Comparison of ENCODE assay signal across 8 mouse cellular contexts in genomic region chr15:12322676-12323402, GRCm38 (mm10). TPM values are rescaled to one million over a fixed set of nuclear protein-coding genes. Genes with fewer than 3 reads are reported as not detected.
DNase-seq lines count a peak whose midpoint lies in the region; ATAC-seq and TF ChIP-seq lines count a peak whose summit lies in the region.

No protein-coding gene starts in this region.

- whole genome bisulfite sequencing in heart, embryonic 11.5 days (ENCODE audit: insufficient replicate concordance), result 13% methylated on average over 9 of the region's 9 CpGs
- WGBS in forebrain, postnatal 0 days, result 11% methylated on average over 9 of the region's 9 CpGs
- WGBS in liver, postnatal 0 days (ENCODE audit: insufficient replicate concordance), result 12% methylated on average over 9 of the region's 9 CpGs

- no peak overlapping the region for H3K27ac ChIP-seq in heart, embryonic 11.5 days (ENCODE audit: low read depth, low read length)
- no peak overlapping the region for H3K27ac ChIP-seq in CH12.LX (ENCODE audit: insufficient read depth, low read depth)
- no peak overlapping the region for H3K27ac ChIP-seq in forebrain, postnatal 0 days (ENCODE audit: low read depth, low read length)
- H3K27ac ChIP-seq in liver, postnatal 0 days (ENCODE audit: low read depth), result peak overlapping the region; percentile 93

- dilution Hi-C loops in CH12.LX (cut with MboI; ENCODE audit: extremely low pct_ligation_motif_present, extremely low pct_unique_long_range_greater_than_20kb, low sequenced_read_pairs), result no loop called here

- ATAC-seq in heart, embryonic 11.5 days (replicated peaks; ENCODE audit: insufficient number of reproducible peaks, low FRiP score, low TSS enrichment), result no peak
- ATAC-seq in forebrain, postnatal 0 days, result no peak
- ATAC-seq in liver, postnatal 0 days, result no peak
- no peak for ATAC-seq in granulocyte monocyte progenitor cell, adult 5-6 weeks (replicated peaks; ENCODE audit: poor library complexity, severe bottlenecking)

- TF ChIP-seq RAD21 in CH12.LX (IDR thresholded peaks at IDR 0.05; ENCODE audit: low read depth, low read length), result no peak

- no peaks in the 10 kb centered on the region for H3K9me3 ChIP-seq in heart, embryonic 11.5 days (replicated peaks; ENCODE audit: control insufficient read depth, low read length)
- H3K9me3 ChIP-seq in CH12.LX (replicated peaks; ENCODE audit: low read length), result no peaks in the 10 kb centered on the region
- H3K9me3 ChIP-seq in forebrain, postnatal 0 days (ENCODE audit: low read length), result no peaks in the 10 kb centered on the region
- no peaks in the 10 kb centered on the region for H3K9me3 ChIP-seq in liver, postnatal 0 days (ENCODE audit: low read length)

- TF ChIP-seq CTCF in CH12.LX (conservative IDR thresholded peaks at IDR 0.05 in 1 of 2, IDR thresholded peaks at IDR 0.05 in 1 of 2; ENCODE audit: low read depth in 2 of 2, low read length in 2 of 2), result no peak
- TF ChIP-seq CTCF in forebrain, postnatal 0 days (IDR thresholded peaks at IDR 0.05; ENCODE audit: low read depth), result no peak
- TF ChIP-seq CTCF in liver, postnatal 0 days (IDR thresholded peaks at IDR 0.05; ENCODE audit: low read depth), result no peak

- H3K79me2 ChIP-seq in CH12.LX (replicated peaks; ENCODE audit: control insufficient read depth, extremely low read depth, insufficient read depth, poor library complexity, severe bottlenecking), result peaks cover 57% of the 10 kb centered on the region

- intact Hi-C loops in heart, postnatal 10 days (cut with DNase I), result no loop called here

- no peaks in the 10 kb centered on the region for H3K36me3 ChIP-seq in heart, embryonic 11.5 days (ENCODE audit: control insufficient read depth, insufficient read depth, low read length)
- H3K36me3 ChIP-seq in CH12.LX (replicated peaks in 1 of 2; ENCODE audit: control insufficient read depth in 1 of 2, insufficient read depth in 1 of 2, low read length in 1 of 2), result peaks cover 7 to 29% of the 10 kb centered on the region in 2 experiments
- H3K36me3 ChIP-seq in forebrain, postnatal 0 days (ENCODE audit: insufficient read depth), result no peaks in the 10 kb centered on the region
- H3K36me3 ChIP-seq in liver, postnatal 0 days (replicated peaks; ENCODE audit: insufficient read depth, low read length), result 0 out of 2 replicates have a peak, but pooled peaks cover 3% of the 10 kb centered on the region

- no peak for TF ChIP-seq POLR2A in CH12.LX (IDR thresholded peaks at IDR 0.05; ENCODE audit: low read depth, low read length)

- no peak for TF ChIP-seq EP300 in CH12.LX (IDR thresholded peaks at IDR 0.05; ENCODE audit: low read length)
- TF ChIP-seq EP300 in liver, postnatal 0 days (IDR thresholded peaks at IDR 0.05; ENCODE audit: low read depth), result no peak

- H3K4me1 ChIP-seq in heart, embryonic 11.5 days (ENCODE audit: control insufficient read depth, insufficient read depth, low read length), result peaks cover 6% of the 10 kb centered on the region
- H3K4me1 ChIP-seq in CH12.LX (ENCODE audit: control insufficient read depth in 1 of 2, insufficient read depth in 2 of 2), result peaks cover 6 to 42% of the 10 kb centered on the region in 2 experiments; a peak in 3 of 4 replicates
- peaks cover 20% of the 10 kb centered on the region for H3K4me1 ChIP-seq in forebrain, postnatal 0 days (ENCODE audit: insufficient read depth)
- peaks cover 27% of the 10 kb centered on the region for H3K4me1 ChIP-seq in liver, postnatal 0 days (ENCODE audit: insufficient read depth)

- in situ Hi-C loops in CH12.LX (cut with MboI; ENCODE audit: low pct_ligation_motif_present, low pct_unique_long_range_greater_than_20kb, low sequenced_read_pairs), result no loop called here

- H3K27me3 ChIP-seq in heart, embryonic 11.5 days (ENCODE audit: control insufficient read depth, insufficient read depth, low read length), result 0 out of 2 replicates have a peak, but pooled peaks cover 2% of the 10 kb centered on the region
- H3K27me3 ChIP-seq in CH12.LX (replicated peaks), result peaks cover 19% of the 10 kb centered on the region
- H3K27me3 ChIP-seq in forebrain, postnatal 0 days (ENCODE audit: insufficient read depth, low read length), result no peaks in the 10 kb centered on the region
- 0 out of 2 replicates have a peak, but pooled peaks cover 2% of the 10 kb centered on the region for H3K27me3 ChIP-seq in liver, postnatal 0 days (ENCODE audit: insufficient read depth, low read length)

- DNase-seq in heart, postnatal 10 days, result no peak
- peak; percentile 28 for DNase-seq in CH12.LX (ENCODE audit: extremely low read depth)
- no peak for DNase-seq in forebrain, postnatal 0 days
- no peak for DNase-seq in liver, postnatal 0 days
- no peak for DNase-seq in urinary bladder, adult 18-20 months (ENCODE audit: low spot score in 2 of 2)
- no peak for DNase-seq in left cerebral cortex, adult 11 months (ENCODE audit: low spot score)

- peak overlapping the region; percentile 86 for H3K4me2 ChIP-seq in heart, embryonic 11.5 days
- H3K4me2 ChIP-seq in CH12.LX (ENCODE audit: insufficient read depth, low read depth, poor library complexity, severe bottlenecking), result peak overlapping the region; percentile 98
- peak overlapping the region; percentile 68 for H3K4me2 ChIP-seq in forebrain, postnatal 0 days (ENCODE audit: low read depth)
- H3K4me2 ChIP-seq in liver, postnatal 0 days (ENCODE audit: low read depth, low read length), result peak overlapping the region; percentile 97

- H3K4me3 ChIP-seq in heart, embryonic 11.5 days (ENCODE audit: low read depth, low read length), result peak overlapping the region; percentile 100
- H3K4me3 ChIP-seq in CH12.LX (replicated peaks in 1 of 3; ENCODE audit: low read depth in 2 of 3, low read length in 2 of 3, poor library complexity in 1 of 3), result peak overlapping the region; percentile 64 to 100 (median 96)
- peak overlapping the region; percentile 98 for H3K4me3 ChIP-seq in forebrain, postnatal 0 days (ENCODE audit: low read depth, low read length)
- peak overlapping the region; percentile 93 for H3K4me3 ChIP-seq in liver, postnatal 0 days (ENCODE audit: low read depth, low read length)

- peak overlapping the region; percentile 99 for H3K9ac ChIP-seq in heart, embryonic 11.5 days (ENCODE audit: low read depth, low read length)
- H3K9ac ChIP-seq in CH12.LX (ENCODE audit: insufficient read depth, low read depth), result peak overlapping the region; percentile 97
- H3K9ac ChIP-seq in forebrain, postnatal 0 days, result peak overlapping the region; percentile 77
- H3K9ac ChIP-seq in liver, postnatal 0 days (replicated peaks), result peak overlapping the region; percentile 95

TF ChIP-seq in CH12.LX, 34 proteins besides CTCF, POLR2A, EP300 and RAD21:
- TF ChIP-seq JUN (IDR thresholded peaks at IDR 0.05; ENCODE audit: insufficient read depth, low read depth, low read length) (no peak), KAT2A (IDR thresholded peaks at IDR 0.05; ENCODE audit: insufficient replicate concordance, low read length) (0 out of 2 replicates have a peak, but pooled peaks have one; percentile 1), USF2 (conservative IDR thresholded peaks at IDR 0.05; ENCODE audit: low read depth, low read length) (no peak)

RNA-seq across cellular contexts. Expression of gene 1810049J17Rik, which starts 1.1 kb away (rescaled TPM):
- polyA plus RNA-seq in heart, embryonic 11.5 days (2014; fragmentation: Nextera tagmentation; extraction: Ambion mirVana), result not detected in 2 replicates
- under 1 TPM in 1 of 2 experiments, not detected in 1; 0.65 TPM for total RNA-seq in heart, postnatal 10 days (2021)
- 17.6 and 21.5 TPM in 2 replicates for total RNA-seq in CH12.LX (2012; rRNA removed)
- total RNA-seq in CH12.LX (2014; rRNA removed), result not detected in 2 replicates
- 0.74 TPM in 1 of 2 replicates, not detected in the other for polyA plus RNA-seq in CH12.LX (2012; ENCODE audit: insufficient read length, low read depth)
- not detected in 2 replicates for total RNA-seq in forebrain, postnatal 0 days (2014; rRNA removed)
- 0.72 and 2.1 TPM in 2 replicates for polyA plus RNA-seq in forebrain, postnatal 0 days (2015; fragmentation: Nextera tagmentation; extraction: Ambion mirVana)
- 0.79 and 1.1 TPM in 2 replicates for polyA plus RNA-seq in liver, postnatal 0 days (2015; fragmentation: Nextera tagmentation; extraction: Ambion mirVana)
- total RNA-seq in granulocyte monocyte progenitor cell, adult 5-6 weeks (2014; fragmentation: Nextera tagmentation), result not detected in 2 replicates
- total RNA-seq in granulocyte monocyte progenitor cell, adult 5-6 weeks (2017), result not detected in 2 replicates

RNA-seq across cellular contexts. Expression of gene Golph3, which starts 1.6 kb away (rescaled TPM):
- polyA plus RNA-seq in heart, embryonic 11.5 days (2014; fragmentation: Nextera tagmentation; extraction: Ambion mirVana), result 85.8 and 93.7 TPM in 2 replicates
- 10 to 100 TPM; 87.3 to 98.4 TPM for total RNA-seq in heart, postnatal 10 days (2021)
- total RNA-seq in CH12.LX (2012; rRNA removed) (67.2 and 75.2 TPM in 2 replicates), CH12.LX (2014; rRNA removed) (208 and 214 TPM in 2 replicates)
- 90.7 and 97.2 TPM in 2 replicates for polyA plus RNA-seq in CH12.LX (2012; ENCODE audit: insufficient read length, low read depth)
- total RNA-seq in forebrain, postnatal 0 days (2014; rRNA removed), result 78.5 and 106 TPM in 2 replicates
- polyA plus RNA-seq in forebrain, postnatal 0 days (2015; fragmentation: Nextera tagmentation; extraction: Ambion mirVana), result 45.0 and 51.3 TPM in 2 replicates
- polyA plus RNA-seq in liver, postnatal 0 days (2015; fragmentation: Nextera tagmentation; extraction: Ambion mirVana), result 35.8 and 37.2 TPM in 2 replicates
- total RNA-seq in granulocyte monocyte progenitor cell, adult 5-6 weeks (2014; fragmentation: Nextera tagmentation), result 64.1 and 73.3 TPM in 2 replicates
- 92.7 and 98.3 TPM in 2 replicates for total RNA-seq in granulocyte monocyte progenitor cell, adult 5-6 weeks (2017)
